Mouse (Mus musculus): ENCODE results near the gene Ankrd13d. TPM values are rescaled to one million over a fixed set of nuclear protein-coding genes. Genes with fewer than 3 reads are reported as not detected.

The Ankrd13d gene
- total and polyA plus RNA-seq, 3 experiments = 3.8 to 55.1 (median 13.2) TPM

- Histone ChIP-seq H3K4me3 (replicated peaks in 1 of 3; ENCODE audit: low read depth in 2 of 3, low read length in 2 of 3, poor library complexity in 1 of 3) (peak overlapping the region in 2 of 3 experiments; percentile 4 to 17), H3K4me2 (ENCODE audit: insufficient read depth, low read depth, poor library complexity, severe bottlenecking) (peak overlapping the region; percentile 53), H3K27me3 (replicated peaks) (no peaks in the 10 kb centered on the region), H3K9me3 (replicated peaks; ENCODE audit: low read length) (peaks cover 18% of the 10 kb centered on the region), H3K79me2 (replicated peaks; ENCODE audit: control insufficient read depth, extremely low read depth, insufficient read depth, poor library complexity, severe bottlenecking) (peaks cover 77% of the 10 kb centered on the region), H3K9ac (ENCODE audit: insufficient read depth, low read depth) (no peak overlapping the region), H3K4me1 (ENCODE audit: control insufficient read depth in 1 of 2, insufficient read depth in 2 of 2) (peaks cover 72 to 97% of the 10 kb centered on the region in 2 experiments), H3K36me3 (replicated peaks in 1 of 2; ENCODE audit: control insufficient read depth in 1 of 2, insufficient read depth in 1 of 2, low read length in 1 of 2) (peaks cover 62 to 88% of the 10 kb centered on the region in 2 experiments), H3K27ac (ENCODE audit: insufficient read depth, low read depth) (peak overlapping the region; percentile 86)
- dilution Hi-C loops (cut with MboI; ENCODE audit: extremely low pct_ligation_motif_present, extremely low pct_unique_long_range_greater_than_20kb, low sequenced_read_pairs) = no loop called here
- DNase-seq (ENCODE audit: extremely low read depth) = peak; percentile 91
- TF ChIP-seq ZMIZ1 (IDR thresholded peaks at IDR 0.05; ENCODE audit: low read depth, low read length) (no peak), KAT2A (IDR thresholded peaks at IDR 0.05; ENCODE audit: insufficient replicate concordance, low read length) (no peak), ZC3H11A (IDR thresholded peaks at IDR 0.05; ENCODE audit: low read depth, low read length) (no peak), TBP (conservative IDR thresholded peaks at IDR 0.05; ENCODE audit: low read depth, low read length) (no peak), NELFE (IDR thresholded peaks at IDR 0.05; ENCODE audit: low read depth, low read length) (no peak), MYC (IDR thresholded peaks at IDR 0.05; ENCODE audit: low read depth, low read length) (no peak; the same call in 1 of the 2 replicates), HCFC1 (IDR thresholded peaks at IDR 0.05; ENCODE audit: low read depth, low read length) (peak; percentile 57), EP300 (IDR thresholded peaks at IDR 0.05; ENCODE audit: low read length) (peak; percentile 75; the same call in 1 of the 2 replicates), USF2 (conservative IDR thresholded peaks at IDR 0.05; ENCODE audit: low read depth, low read length) (no peak), CTCF (conservative IDR thresholded peaks at IDR 0.05 in 1 of 2, IDR thresholded peaks at IDR 0.05 in 1 of 2; ENCODE audit: low read depth in 2 of 2, low read length in 2 of 2) (no peak), CHD1 (IDR thresholded peaks at IDR 0.05; ENCODE audit: low read depth, low read length) (peak; percentile 56; the same call in 1 of the 2 replicates), MEF2A (IDR thresholded peaks at IDR 0.05; ENCODE audit: borderline replicate concordance, low read depth, low read length) (peak; percentile 84), UBTF (IDR thresholded peaks at IDR 0.05; ENCODE audit: low read depth, low read length) (no peak), BHLHE40 (IDR thresholded peaks at IDR 0.05; ENCODE audit: low read depth, low read length) (peak; percentile 70), RCOR1 (conservative IDR thresholded peaks at IDR 0.05; ENCODE audit: low read depth, low read length) (no peak), IRF4 (IDR thresholded peaks at IDR 0.05; ENCODE audit: low read depth, low read length) (peak; percentile 74; the same call in 1 of the 2 replicates), E2F4 (IDR thresholded peaks at IDR 0.05; ENCODE audit: insufficient replicate concordance, low read depth, low read length) (no peak), SIN3A (IDR thresholded peaks at IDR 0.05; ENCODE audit: low read length) (peak; percentile 96), MAX (IDR thresholded peaks at IDR 0.05; ENCODE audit: low read length) (no peak), POLR2AphosphoS2 (IDR thresholded peaks at IDR 0.05; ENCODE audit: low read depth, low read length) (peak; percentile 42; the same call in 1 of the 2 replicates), ELF1 (IDR thresholded peaks at IDR 0.05; ENCODE audit: low read depth, low read length) (peak; percentile 80), ETS1 (conservative IDR thresholded peaks at IDR 0.05; ENCODE audit: low read depth, low read length) (peak; percentile 91), NRF1 (IDR thresholded peaks at IDR 0.05; ENCODE audit: low read depth, low read length) (0 out of 2 replicates have a peak, but pooled peaks have one; percentile 21), SMC3 (IDR thresholded peaks at IDR 0.05; ENCODE audit: low read depth, low read length) (no peak), ZKSCAN1 (IDR thresholded peaks at IDR 0.05; ENCODE audit: borderline replicate concordance, low read depth, low read length) (no peak), MAZ (IDR thresholded peaks at IDR 0.05; ENCODE audit: low read depth, low read length) (peak; percentile 67), RAD21 (IDR thresholded peaks at IDR 0.05; ENCODE audit: low read depth, low read length) (no peak), MXI1 (IDR thresholded peaks at IDR 0.05; ENCODE audit: low read depth, low read length) (peak; percentile 77), PAX5 (IDR thresholded peaks at IDR 0.05; ENCODE audit: low read length) (no peak), JUN (IDR thresholded peaks at IDR 0.05; ENCODE audit: insufficient read depth, low read depth, low read length) (no peak), GABPA (IDR thresholded peaks at IDR 0.05; ENCODE audit: insufficient replicate concordance, low read depth, low read length) (no peak), POLR2A (IDR thresholded peaks at IDR 0.05; ENCODE audit: low read depth, low read length) (0 out of 2 replicates have a peak, but pooled peaks have one; percentile 14), USF1 (IDR thresholded peaks at IDR 0.05; ENCODE audit: low read depth, low read length) (no peak), MAFK (IDR thresholded peaks at IDR 0.05; ENCODE audit: insufficient replicate concordance, low read length) (no peak; the same call in 1 of the 2 replicates), TCF12 (IDR thresholded peaks at IDR 0.05; ENCODE audit: low read depth, low read length) (peak; percentile 86), ZNF384 (IDR thresholded peaks at IDR 0.05; ENCODE audit: low read depth, low read length) (no peak), JUND (conservative IDR thresholded peaks at IDR 0.05; ENCODE audit: low read depth, low read length) (no peak), CHD2 (IDR thresholded peaks at IDR 0.05; ENCODE audit: low read length) (peak; percentile 90)
- in situ Hi-C loops (cut with MboI; ENCODE audit: low pct_ligation_motif_present, low pct_unique_long_range_greater_than_20kb, low sequenced_read_pairs) = no loop called here
Measured at GRCm38 (mm10) chr19:4294381-4295097, 11.6 kb upstream of the Ankrd13d start.
